Mouse (Mus musculus): ENCODE measurements around the gene Dclk1.

The Dclk1 gene

GRCm38 (mm10) chr3:55499298-55499697, 257.1 kb downstream of the Dclk1 start:
- no peak for DNase-seq (ENCODE audit: low spot score in 2 of 2)

- DNase-seq (ENCODE audit: low spot score in 2 of 2): no peak
Observed at GRCm38 (mm10) chr3:55510198-55510597, 268.0 kb downstream of the Dclk1 start.

GRCm38 (mm10) chr3:55511658-55512057, 269.5 kb downstream of the Dclk1 start:
- no peak for DNase-seq (ENCODE audit: low spot score in 2 of 2)

GRCm38 (mm10) chr3:55515966-55516365, 273.8 kb downstream of the Dclk1 start:
- DNase-seq (ENCODE audit: low spot score in 2 of 2): peak in 1 of 2 experiments; percentile 24

- DNase-seq (ENCODE audit: low spot score in 2 of 2): peak in 1 of 2 experiments; percentile 21
Observed at GRCm38 (mm10) chr3:55517454-55518014, 275.4 kb downstream of the Dclk1 start.

GRCm38 (mm10) chr3:55520240-55521180, 278.3 kb downstream of the Dclk1 start:
- peak; percentile 83 to 86 for DNase-seq (ENCODE audit: low spot score in 2 of 2)

GRCm38 (mm10) chr3:55521776-55522175, 279.6 kb downstream of the Dclk1 start:
- DNase-seq (ENCODE audit: low spot score in 2 of 2): peak; percentile 66 to 80

- peak in 1 of 2 experiments; percentile 41 for DNase-seq (ENCODE audit: low spot score in 2 of 2)
Observed at GRCm38 (mm10) chr3:55523224-55523623, 281.1 kb downstream of the Dclk1 start.

- DNase-seq (ENCODE audit: low spot score in 2 of 2): peak; percentile 31 to 47
Observed at GRCm38 (mm10) chr3:55523735-55524477, 281.7 kb downstream of the Dclk1 start.

- peak in 1 of 2 experiments; percentile 34 for DNase-seq (ENCODE audit: low spot score in 2 of 2)
Observed at GRCm38 (mm10) chr3:55524491-55525195, 282.5 kb downstream of the Dclk1 start.

- no peak for DNase-seq (ENCODE audit: low spot score in 2 of 2)
Observed at GRCm38 (mm10) chr3:55526470-55526869, 284.3 kb downstream of the Dclk1 start.

GRCm38 (mm10) chr3:55527566-55527965, 285.4 kb downstream of the Dclk1 start:
- DNase-seq (ENCODE audit: low spot score in 2 of 2): no peak

- peak in 1 of 2 experiments; percentile 32 for DNase-seq (ENCODE audit: low spot score in 2 of 2)
Observed at GRCm38 (mm10) chr3:55528012-55528411, 285.8 kb downstream of the Dclk1 start.

- DNase-seq (ENCODE audit: low spot score in 2 of 2): no peak
Observed at GRCm38 (mm10) chr3:55529414-55529813, 287.2 kb downstream of the Dclk1 start.

- no peak for DNase-seq (ENCODE audit: low spot score in 2 of 2)
Observed at GRCm38 (mm10) chr3:55531204-55532044, 289.3 kb downstream of the Dclk1 start.

GRCm38 (mm10) chr3:55532175-55532973, 290.2 kb downstream of the Dclk1 start:
- DNase-seq (ENCODE audit: low spot score in 2 of 2): no peak

- DNase-seq (ENCODE audit: low spot score in 2 of 2): no peak
Observed at GRCm38 (mm10) chr3:55535591-55536200, 293.5 kb downstream of the Dclk1 start.

- DNase-seq (ENCODE audit: low spot score in 2 of 2): no peak
Observed at GRCm38 (mm10) chr3:55536901-55537300, 294.7 kb downstream of the Dclk1 start.

GRCm38 (mm10) chr3:55537714-55538113, 295.6 kb downstream of the Dclk1 start:
- DNase-seq (ENCODE audit: low spot score in 2 of 2): no peak

Measured in right cerebral cortex, postnatal 10 days (tissue).